Mouse (Mus musculus): ENCODE measurements around the gene Erc2. TPM values are rescaled to one million over a fixed set of nuclear protein-coding genes. Genes with fewer than 3 reads are reported as not detected.

The Erc2 gene
- polyA plus RNA-seq, 1 experiment from 2014 or later = 58.0 TPM

GRCm38 (mm10) chr14:28262706-28263105 lies 640.5 kb downstream of the Erc2 start:
- Histone ChIP-seq H3K27me3 (no peaks in the 10 kb centered on the region), H3K36me3 (no peaks in the 10 kb centered on the region), H3K4me3 (no peak overlapping the region), H3K4me2 (no peak overlapping the region), H3K27ac (replicated peaks) (no peak overlapping the region), H3K9me3 (no peaks in the 10 kb centered on the region), H3K9ac (no peak overlapping the region), H3K4me1 (replicated peaks) (no peaks in the 10 kb centered on the region)
- 66% methylated on average over 4 of the region's 4 CpGs for WGBS
- no peak for ATAC-seq (ENCODE audit: low read depth)

DNA sequence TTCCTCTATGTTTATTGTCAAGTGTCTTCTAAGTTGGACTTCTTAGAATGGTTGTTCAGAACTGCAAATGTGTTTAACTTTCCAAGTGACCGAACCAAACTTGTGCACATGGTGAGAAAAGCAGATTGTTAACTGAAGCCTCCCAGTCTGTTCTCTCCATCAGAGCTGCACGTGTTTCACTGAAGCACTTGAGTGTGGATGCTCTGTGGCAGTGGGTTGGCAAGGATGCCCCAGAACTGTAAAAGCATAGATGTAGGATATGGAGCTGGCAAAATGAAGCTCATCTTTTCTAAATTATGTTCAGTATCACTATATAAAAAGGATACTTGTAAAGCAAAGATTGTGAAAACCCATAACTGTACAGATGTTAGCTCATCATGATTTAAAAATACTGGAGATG lies 645.1 kb downstream of the Erc2 start:
- ATAC-seq (ENCODE audit: low read depth) = no peak
- H3K4me1 ChIP-seq (replicated peaks) = no peaks in the 10 kb centered on the region
- H3K4me2 ChIP-seq = no peak overlapping the region
- no peak overlapping the region for H3K27ac ChIP-seq (replicated peaks)
- no peaks in the 10 kb centered on the region for H3K9me3 ChIP-seq
- no peak overlapping the region for H3K4me3 ChIP-seq
- H3K27me3 ChIP-seq = no peaks in the 10 kb centered on the region
- WGBS = 77% methylated on average over 2 of the region's 2 CpGs
- H3K36me3 ChIP-seq = no peaks in the 10 kb centered on the region
- no peak overlapping the region for H3K9ac ChIP-seq

- Histone ChIP-seq H3K4me1 (replicated peaks) (0 out of 2 replicates have a peak, but pooled peaks cover 8% of the 10 kb centered on the region), H3K9ac (no peak overlapping the region), H3K4me2 (no peak overlapping the region), H3K27me3 (no peaks in the 10 kb centered on the region), H3K9me3 (no peaks in the 10 kb centered on the region), H3K36me3 (peaks cover 3% of the 10 kb centered on the region; the same call in 1 of the 2 replicates), H3K27ac (replicated peaks) (no peak overlapping the region), H3K4me3 (no peak overlapping the region)
- WGBS = 68% methylated on average over 8 of the region's 8 CpGs
- no peak for ATAC-seq (ENCODE audit: low read depth)
Measured at GRCm38 (mm10) chr14:28271846-28272245, 649.6 kb downstream of the Erc2 start.

- no peak overlapping the region for H3K4me2 ChIP-seq
- no peaks in the 10 kb centered on the region for H3K9me3 ChIP-seq
- H3K4me3 ChIP-seq = no peak overlapping the region
- 0 out of 2 replicates have a peak, but pooled peaks cover 8% of the 10 kb centered on the region for H3K4me1 ChIP-seq (replicated peaks)
- no peak overlapping the region for H3K27ac ChIP-seq (replicated peaks)
- no peak for ATAC-seq (ENCODE audit: low read depth)
- no peaks in the 10 kb centered on the region for H3K27me3 ChIP-seq
- WGBS = 75% methylated on average over 1 of the region's 1 CpGs
- peaks cover 3% of the 10 kb centered on the region; the same call in 1 of the 2 replicates for H3K36me3 ChIP-seq
- H3K9ac ChIP-seq = no peak overlapping the region
Measured at GRCm38 (mm10) chr14:28273669-28274068, 651.4 kb downstream of the Erc2 start.

DNA sequence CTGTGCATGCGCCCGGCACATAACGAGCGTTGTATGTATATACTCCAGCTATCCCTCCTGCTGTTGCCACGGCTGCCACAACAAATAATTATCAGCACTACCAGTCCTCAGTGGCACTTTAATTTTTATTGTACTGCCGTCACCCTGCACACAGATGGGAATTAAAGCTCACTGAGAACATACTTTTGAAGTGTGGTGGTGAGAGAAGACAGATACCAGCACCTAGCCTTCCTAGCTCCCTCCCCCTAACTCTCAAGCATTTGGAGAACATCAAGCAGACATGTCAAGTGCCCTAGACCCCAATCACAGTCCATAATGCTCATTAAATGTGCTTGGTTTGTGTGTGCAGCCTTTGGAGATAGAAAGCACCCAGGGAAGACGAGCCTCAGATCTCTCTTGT lies 652.6 kb downstream of the Erc2 start:
- no peak overlapping the region for H3K4me2 ChIP-seq
- 0 out of 2 replicates have a peak, but pooled peaks cover 8% of the 10 kb centered on the region for H3K4me1 ChIP-seq (replicated peaks)
- no peak overlapping the region for H3K4me3 ChIP-seq
- ATAC-seq (ENCODE audit: low read depth) = no peak
- H3K9me3 ChIP-seq = no peaks in the 10 kb centered on the region
- no peak overlapping the region for H3K9ac ChIP-seq
- H3K27me3 ChIP-seq = no peaks in the 10 kb centered on the region
- WGBS = 53% methylated on average over 7 of the region's 7 CpGs
- H3K36me3 ChIP-seq = peaks cover 3% of the 10 kb centered on the region; the same call in 1 of the 2 replicates
- no peak overlapping the region for H3K27ac ChIP-seq (replicated peaks)

DNA sequence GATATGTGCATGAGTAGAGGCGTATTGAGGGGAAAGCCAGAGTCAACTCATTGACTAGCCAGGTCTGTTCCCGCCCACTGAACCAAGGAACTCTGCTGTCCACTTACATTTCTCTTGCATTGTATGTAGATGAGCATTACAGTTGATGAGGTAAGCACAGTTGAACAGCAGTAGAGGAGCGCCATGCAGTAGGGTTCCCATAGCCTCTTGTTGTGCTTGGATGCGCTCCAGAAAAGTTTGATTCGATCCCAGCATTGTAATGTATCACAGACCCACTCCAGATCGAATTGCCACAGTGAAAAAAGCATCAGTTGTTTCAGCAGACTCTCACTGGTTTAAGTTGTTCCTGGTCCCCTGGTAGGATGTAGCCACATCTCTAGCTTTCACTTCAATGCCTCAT lies 656.7 kb downstream of the Erc2 start:
- WGBS = 90% methylated on average over 6 of the region's 6 CpGs
- ATAC-seq (ENCODE audit: low read depth) = no peak

DNA sequence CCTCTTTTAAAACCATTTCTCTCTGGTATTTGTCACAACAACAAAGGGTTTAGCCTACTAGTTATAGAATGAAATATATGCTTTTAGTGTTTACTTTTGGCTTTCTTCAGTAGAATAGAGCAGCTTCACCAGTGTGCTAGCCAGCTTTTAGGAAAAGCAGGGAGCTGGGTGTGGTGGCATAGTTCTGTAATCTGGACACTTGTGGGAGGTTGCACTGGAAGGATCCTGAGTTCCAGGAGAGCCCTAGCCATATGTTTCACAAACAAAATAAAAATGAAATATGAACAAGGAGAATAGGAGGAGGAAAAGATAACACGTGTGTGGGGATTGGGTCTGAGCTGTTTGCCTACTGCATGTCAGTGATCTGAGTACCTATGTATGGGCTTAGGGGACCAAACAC lies 658.1 kb downstream of the Erc2 start:
- Histone ChIP-seq H3K9ac (no peak overlapping the region), H3K9me3 (no peaks in the 10 kb centered on the region), H3K27me3 (no peaks in the 10 kb centered on the region), H3K4me2 (no peak overlapping the region), H3K4me1 (replicated peaks) (no peaks in the 10 kb centered on the region), H3K27ac (replicated peaks) (no peak overlapping the region), H3K36me3 (no peaks in the 10 kb centered on the region), H3K4me3 (no peak overlapping the region)
- 92% methylated on average over 1 of the region's 1 CpGs for WGBS
- no peak for ATAC-seq (ENCODE audit: low read depth)

More for the DNA sequence above, 656.7 kb downstream of the Erc2 start:
- Histone ChIP-seq H3K4me3 (no peak overlapping the region), H3K9ac (no peak overlapping the region), H3K27me3 (no peaks in the 10 kb centered on the region), H3K27ac (replicated peaks) (no peak overlapping the region), H3K4me1 (replicated peaks) (0 out of 2 replicates have a peak, but pooled peaks cover 8% of the 10 kb centered on the region), H3K9me3 (no peaks in the 10 kb centered on the region), H3K36me3 (no peaks in the 10 kb centered on the region), H3K4me2 (no peak overlapping the region)

DNA sequence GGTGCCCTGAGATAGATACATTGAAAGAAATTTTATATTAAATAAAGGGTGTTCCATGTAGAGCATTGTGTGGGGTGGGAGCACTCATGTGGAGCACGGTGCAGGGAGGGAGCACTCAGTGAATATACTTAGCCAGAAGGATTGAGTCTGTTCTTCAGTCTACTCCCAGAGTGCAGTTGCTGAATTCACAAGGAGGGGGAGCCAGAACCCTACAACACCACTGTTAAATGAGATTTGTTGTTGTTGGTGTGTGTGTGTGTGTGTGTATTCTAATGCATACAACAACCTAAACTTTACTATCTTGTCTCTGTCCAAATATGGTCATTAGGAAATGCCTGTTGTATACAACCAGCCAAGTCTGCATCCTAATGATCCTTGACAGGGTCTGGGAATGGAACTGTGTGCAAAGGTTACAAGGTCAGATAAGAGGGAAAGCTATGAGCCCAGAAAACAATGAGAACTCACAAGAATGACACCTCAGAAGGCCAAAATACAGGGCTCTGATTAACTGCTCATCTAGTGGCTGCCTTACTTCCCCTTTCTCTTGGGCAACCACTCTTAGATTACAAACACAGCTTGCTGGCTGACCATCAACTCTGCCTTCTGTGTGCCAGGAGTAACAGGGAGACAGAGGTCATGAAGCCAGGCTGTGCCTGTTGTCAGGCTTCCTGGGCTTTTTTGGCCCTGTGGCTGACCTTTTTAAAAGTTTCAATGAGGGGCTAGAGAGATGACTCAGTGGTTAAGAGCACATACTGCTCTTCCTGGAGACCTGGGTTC lies 661.3 kb downstream of the Erc2 start:
- Histone ChIP-seq H3K27me3 (no peaks in the 10 kb centered on the region), H3K4me3 (no peak overlapping the region), H3K9ac (no peak overlapping the region), H3K36me3 (no peaks in the 10 kb centered on the region), H3K27ac (replicated peaks) (no peak overlapping the region), H3K9me3 (no peaks in the 10 kb centered on the region), H3K4me2 (no peak overlapping the region), H3K4me1 (replicated peaks) (no peaks in the 10 kb centered on the region)
- ATAC-seq (ENCODE audit: low read depth) = no peak
- WGBS = 79% methylated on average over 1 of the region's 1 CpGs

GRCm38 (mm10) chr14:28286511-28286910 lies 664.3 kb downstream of the Erc2 start:
- Histone ChIP-seq H3K27me3 (no peaks in the 10 kb centered on the region), H3K9ac (no peak overlapping the region), H3K4me2 (no peak overlapping the region), H3K4me3 (no peak overlapping the region), H3K9me3 (no peaks in the 10 kb centered on the region), H3K27ac (replicated peaks) (no peak overlapping the region), H3K36me3 (no peaks in the 10 kb centered on the region), H3K4me1 (replicated peaks) (no peaks in the 10 kb centered on the region)
- no peak for ATAC-seq (ENCODE audit: low read depth)

DNA sequence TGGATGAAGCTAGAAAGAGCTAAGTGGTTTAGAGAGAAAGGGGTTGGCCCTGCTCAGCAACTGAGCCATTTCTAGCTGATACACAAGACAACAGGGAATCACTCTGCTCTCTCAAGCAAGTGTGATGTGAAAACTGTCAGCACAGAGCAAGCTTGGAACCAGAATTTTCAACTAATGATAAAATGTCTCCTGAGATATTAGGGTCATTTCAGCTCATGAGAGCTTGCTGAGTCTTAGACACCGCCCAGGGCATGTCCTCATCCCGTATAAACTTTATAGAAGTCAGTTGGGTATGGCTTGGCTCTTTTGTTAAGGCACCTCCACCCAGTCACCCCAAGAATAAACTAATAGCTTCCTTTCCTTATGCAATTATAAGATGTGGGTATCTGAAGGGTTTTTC lies 666.0 kb downstream of the Erc2 start:
- no peaks in the 10 kb centered on the region for H3K27me3 ChIP-seq
- H3K9me3 ChIP-seq = no peaks in the 10 kb centered on the region
- H3K4me3 ChIP-seq = no peak overlapping the region
- H3K4me1 ChIP-seq (replicated peaks) = no peaks in the 10 kb centered on the region
- no peak overlapping the region for H3K9ac ChIP-seq
- 87% methylated on average over 2 of the region's 2 CpGs for WGBS
- H3K36me3 ChIP-seq = no peaks in the 10 kb centered on the region
- H3K4me2 ChIP-seq = no peak overlapping the region
- H3K27ac ChIP-seq (replicated peaks) = no peak overlapping the region
- no peak for ATAC-seq (ENCODE audit: low read depth)

DNA sequence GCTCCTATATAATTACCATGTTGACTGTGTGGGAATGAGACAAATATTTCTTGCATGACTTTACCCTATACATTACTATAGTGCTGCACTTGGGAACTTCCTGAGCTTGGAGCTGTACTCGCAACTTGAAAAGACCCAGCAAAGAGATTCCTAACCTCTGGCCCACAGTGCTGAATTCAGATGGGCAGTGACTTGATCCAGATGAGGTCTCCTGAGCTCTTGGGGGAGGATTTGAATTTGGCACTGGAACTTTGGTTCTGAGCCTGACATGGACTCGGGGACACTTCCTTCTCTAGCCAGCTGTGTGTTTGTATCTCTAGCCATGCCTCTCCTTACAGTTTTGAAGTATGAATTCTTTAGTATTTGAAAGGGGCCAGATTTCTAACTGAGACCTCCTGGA lies 666.7 kb downstream of the Erc2 start:
- H3K9me3 ChIP-seq = no peaks in the 10 kb centered on the region
- no peak overlapping the region for H3K4me2 ChIP-seq
- H3K9ac ChIP-seq = no peak overlapping the region
- no peaks in the 10 kb centered on the region for H3K27me3 ChIP-seq
- WGBS = 77% methylated on average over 2 of the region's 2 CpGs
- no peak overlapping the region for H3K27ac ChIP-seq (replicated peaks)
- no peaks in the 10 kb centered on the region for H3K36me3 ChIP-seq
- no peak overlapping the region for H3K4me3 ChIP-seq
- H3K4me1 ChIP-seq (replicated peaks) = no peaks in the 10 kb centered on the region
- ATAC-seq (ENCODE audit: low read depth) = no peak

DNA sequence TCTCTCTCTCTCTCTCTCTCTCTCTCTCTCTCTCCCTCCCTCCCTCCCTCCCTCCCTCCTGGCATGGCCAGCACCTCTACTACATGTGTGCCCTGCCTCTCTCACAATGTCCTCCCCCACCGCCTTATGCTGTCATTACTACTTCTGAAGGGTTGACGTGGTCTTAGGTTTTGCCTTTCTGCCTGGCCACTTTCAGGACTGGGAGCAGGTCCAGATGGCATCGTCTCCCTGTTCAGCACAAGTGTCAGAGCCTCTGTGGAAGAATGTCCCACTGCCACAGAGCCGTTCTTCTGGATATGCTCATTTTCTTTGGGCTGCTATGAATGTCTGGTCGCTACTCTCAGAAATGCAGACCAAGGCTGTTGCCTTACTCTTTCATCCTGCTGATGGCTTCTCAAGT lies 671.7 kb downstream of the Erc2 start:
- no peak overlapping the region for H3K4me2 ChIP-seq
- no peak overlapping the region for H3K4me3 ChIP-seq
- no peaks in the 10 kb centered on the region for H3K36me3 ChIP-seq
- H3K27me3 ChIP-seq = no peaks in the 10 kb centered on the region
- no peak overlapping the region for H3K27ac ChIP-seq (replicated peaks)
- H3K9ac ChIP-seq = no peak overlapping the region
- no peaks in the 10 kb centered on the region for H3K9me3 ChIP-seq
- no peaks in the 10 kb centered on the region for H3K4me1 ChIP-seq (replicated peaks)
- WGBS = 91% methylated on average over 5 of the region's 5 CpGs
- no peak for ATAC-seq (ENCODE audit: low read depth)

- H3K4me3 ChIP-seq = no peak overlapping the region
- no peak overlapping the region for H3K4me2 ChIP-seq
- WGBS = 70% methylated on average over 4 of the region's 4 CpGs
- no peak for ATAC-seq (ENCODE audit: low read depth)
- H3K4me1 ChIP-seq (replicated peaks) = no peaks in the 10 kb centered on the region
- no peak overlapping the region for H3K9ac ChIP-seq
- no peaks in the 10 kb centered on the region for H3K27me3 ChIP-seq
- no peak overlapping the region for H3K27ac ChIP-seq (replicated peaks)
- H3K9me3 ChIP-seq = no peaks in the 10 kb centered on the region
- H3K36me3 ChIP-seq = no peaks in the 10 kb centered on the region
Measured at GRCm38 (mm10) chr14:28295145-28295544, 672.9 kb downstream of the Erc2 start.

All from neural tube, embryonic 13.5 days (tissue).